Mouse (Mus musculus) kidney, adult 2 months (tissue): Measurements from ENCODE around the gene Grin2c. TPM values are rescaled to one million over a fixed set of nuclear protein-coding genes. Genes with fewer than 3 reads are reported as not detected.

Source experiments
- DNase-seq: peaks from one replicate; pipeline ENCODE4 v3.0.0; 2021
- H3K27ac ChIP-seq: fragments of 200-500 bp; 2 replicates; pipeline ENCODE4 v1.5.1; 2012; ENCODE audit warnings: low read depth, low read length, control low read depth, inconsistent platforms; ENCODE audit not compliant: insufficient read depth
- H3K27me3 ChIP-seq: fragments of 200-500 bp; replicated peaks from 2 replicates; pipeline ENCODE4 v1.6.1; 2012; ENCODE audit warnings: mild to moderate bottlenecking, moderate library complexity, low read length, inconsistent platforms; ENCODE audit not compliant: control insufficient read depth, insufficient read depth
- H3K36me3 ChIP-seq: fragments of 200-500 bp; 2 replicates; pipeline ENCODE4 v1.6.1; 2012; ENCODE audit warnings: mild to moderate bottlenecking, moderate library complexity, low read length, inconsistent platforms; ENCODE audit not compliant: control insufficient read depth, insufficient read depth
- H3K4me1 ChIP-seq: fragments of 200-500 bp; 2 replicates; pipeline ENCODE4 v1.6.1; 2011; ENCODE audit warnings: low read length; ENCODE audit not compliant: control insufficient read depth, insufficient read depth
- H3K4me3 ChIP-seq: fragments of 200-500 bp; 2 replicates; pipeline ENCODE4 v1.5.1; 2011; ENCODE audit warnings: mild to moderate bottlenecking, low read depth, low read length, control low read depth; ENCODE audit not compliant: insufficient read depth
- CTCF ChIP-seq: fragments of 200-500 bp; conservative IDR thresholded peaks from 2 replicates; pipeline ENCODE4 v1.5.1; 2011; ENCODE audit warnings: low read depth, mild to moderate bottlenecking, control low read depth, low read length, moderate library complexity, mixed read lengths; ENCODE audit not compliant: insufficient read depth, insufficient read length
- POLR2A ChIP-seq: fragments of 200-500 bp; IDR thresholded peaks from one replicate; pipeline ENCODE4 v1.6.1; 2011; ENCODE audit warnings: low read depth, low read length, control low read depth
- WGBS: fragments of 180-500 bp; shearing (Covaris S2); methylation state at CpG from one replicate; pipeline ENCODE4 v1.1.7; 2018; 5-methylcytosine and 5-hydroxymethylcytosine counted together
- polyA plus RNA-seq: library from polyadenylated mRNA; depleted of rRNA; stranded (reverse); fragments of >200 nt; gene quantifications from 2 replicates; pipeline ENCODE4 v1.2.3, GENCODE M21; 2012

Gene Grin2c
- polyA plus RNA-seq, 1 experiment, result 0.34 TPM

GRCm38 (mm10) chr11:115231924-115232323 is 35.1 kb downstream of the Grin2c start:
- WGBS, result 59% methylated on average over 9 of the region's 9 CpGs
- no peaks in the 10 kb centered on the region for H3K27me3 ChIP-seq
- no peaks in the 10 kb centered on the region for H3K36me3 ChIP-seq
- TF ChIP-seq CTCF (no peak), POLR2A (no peak)
- H3K27ac ChIP-seq, result peak overlapping the region; percentile 65
- peaks cover 5% of the 10 kb centered on the region; the same call in 1 of the 2 replicates for H3K4me1 ChIP-seq
- no peak for DNase-seq
- H3K4me3 ChIP-seq, result no peak overlapping the region

DNA sequence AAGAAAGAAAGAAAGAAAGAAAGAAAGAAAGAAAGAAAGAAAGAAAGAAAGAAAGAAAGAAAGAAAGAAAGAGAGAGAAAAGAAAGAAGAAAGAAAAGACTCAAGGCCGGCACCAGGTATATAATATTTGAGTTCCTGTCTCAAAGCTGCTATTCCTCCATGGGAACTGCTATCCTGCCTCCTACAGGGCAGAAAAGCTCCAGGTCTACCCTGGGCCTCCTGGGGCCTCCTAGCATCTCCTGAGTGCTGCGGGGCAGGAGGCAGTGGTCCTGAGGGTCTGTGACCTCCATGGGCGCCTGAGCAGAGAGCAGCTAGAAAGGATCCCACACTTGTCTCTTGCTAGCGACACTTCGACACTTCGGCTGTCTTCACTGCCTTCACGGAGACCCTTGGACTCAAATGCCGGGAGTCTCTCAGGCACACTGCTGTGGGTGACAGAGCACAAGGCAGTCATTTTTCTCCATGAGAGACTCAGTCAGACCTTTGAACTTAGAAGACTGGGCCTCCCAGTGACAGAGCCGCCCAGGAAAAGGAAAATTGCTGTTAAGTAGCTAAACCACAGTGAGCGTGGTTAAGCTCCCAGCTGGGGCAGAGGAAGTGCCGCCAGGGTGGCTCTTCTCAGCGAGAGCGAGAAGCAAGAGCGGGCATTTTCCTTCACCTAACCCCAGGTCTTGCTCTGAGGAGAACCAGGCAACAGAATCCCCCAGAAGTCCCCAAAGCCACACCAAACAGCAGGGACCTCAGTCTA is 35.7 kb downstream of the Grin2c start:
- TF ChIP-seq POLR2A (no peak), CTCF (no peak)
- peak; percentile 75 for DNase-seq
- Histone ChIP-seq H3K27me3 (no peaks in the 10 kb centered on the region), H3K27ac (peak overlapping the region; percentile 65), H3K4me1 (peaks cover 5% of the 10 kb centered on the region; the same call in 1 of the 2 replicates), H3K4me3 (no peak overlapping the region), H3K36me3 (no peaks in the 10 kb centered on the region)
- 51% methylated on average over 14 of the region's 14 CpGs for WGBS

DNA sequence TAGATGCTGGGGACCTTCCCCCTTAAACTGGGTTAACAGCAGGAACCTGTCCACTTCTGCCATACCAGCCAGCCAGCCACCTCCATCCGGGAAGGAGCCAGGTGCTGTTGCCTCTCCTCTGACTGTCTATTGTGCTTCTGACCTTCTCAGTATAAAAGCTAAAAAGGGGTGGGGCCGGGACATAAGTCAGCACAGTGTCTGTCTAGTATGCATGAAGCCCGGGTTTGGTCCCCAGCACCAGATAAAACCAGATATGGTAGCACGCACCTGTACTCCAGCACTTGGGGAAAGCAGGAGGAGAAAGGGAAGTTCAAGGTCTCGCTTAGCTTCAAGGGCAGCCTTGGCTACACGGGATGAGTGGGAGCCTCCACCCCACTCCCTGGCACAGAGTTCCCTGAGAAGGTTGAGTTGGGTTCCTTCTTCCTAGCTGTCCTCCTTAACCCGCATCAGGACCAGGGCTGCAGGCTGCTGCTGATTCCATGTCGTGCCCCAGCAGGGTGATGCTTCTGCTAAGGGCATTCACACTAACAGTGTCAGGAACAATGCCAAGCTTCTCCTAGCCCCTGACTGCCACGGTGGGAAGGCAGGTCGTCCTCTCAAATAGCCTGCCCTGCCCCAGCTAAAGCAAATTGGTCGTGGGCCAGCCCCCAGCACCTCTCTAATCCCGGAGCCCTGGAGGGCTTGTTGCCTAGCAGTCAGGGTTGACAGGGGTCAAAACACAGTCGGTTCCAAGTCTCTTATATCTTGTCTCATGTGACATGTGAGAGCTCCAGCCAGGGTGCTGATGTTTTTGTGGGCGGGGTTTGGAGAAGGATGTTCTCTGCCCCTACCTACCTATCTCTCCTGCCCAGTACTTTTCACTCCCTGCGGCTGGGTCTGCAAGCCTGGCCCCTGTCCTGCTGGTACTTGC is 37.8 kb downstream of the Grin2c start:
- 54% methylated on average over 15 of the region's 15 CpGs for WGBS
- peaks cover 5% of the 10 kb centered on the region; the same call in 1 of the 2 replicates for H3K4me1 ChIP-seq
- no peaks in the 10 kb centered on the region for H3K27me3 ChIP-seq
- no peak for DNase-seq
- H3K27ac ChIP-seq, result no peak overlapping the region
- no peak overlapping the region for H3K4me3 ChIP-seq
- TF ChIP-seq CTCF (no peak), POLR2A (no peak)
- H3K36me3 ChIP-seq, result no peaks in the 10 kb centered on the region

DNA sequence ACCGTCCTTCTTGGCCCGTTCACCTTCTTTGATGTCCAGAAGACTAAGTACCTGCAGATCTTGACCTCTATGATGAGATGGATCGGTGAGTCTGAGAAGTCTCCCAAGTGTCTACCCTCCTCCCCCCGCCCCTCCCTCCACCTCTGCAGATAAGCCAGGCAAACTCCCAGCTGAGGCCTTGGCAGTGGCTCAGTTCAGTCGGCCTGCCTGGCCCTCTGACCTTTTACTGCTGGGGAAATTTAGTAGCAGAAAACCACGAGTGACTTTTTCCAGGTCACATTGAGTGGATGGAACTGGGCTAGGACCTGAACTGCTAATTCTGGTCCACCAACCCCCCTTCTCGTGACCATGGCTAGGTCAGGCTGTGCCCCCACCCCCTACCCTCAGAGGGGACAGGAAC is 38.6 kb downstream of the Grin2c start:
- Histone ChIP-seq H3K27ac (no peak overlapping the region), H3K4me3 (no peak overlapping the region), H3K4me1 (peaks cover 5% of the 10 kb centered on the region; the same call in 1 of the 2 replicates), H3K27me3 (no peaks in the 10 kb centered on the region), H3K36me3 (no peaks in the 10 kb centered on the region)
- WGBS, result 63% methylated on average over 7 of the region's 7 CpGs
- DNase-seq, result no peak
- TF ChIP-seq POLR2A, result no peak
- TF ChIP-seq CTCF, result no peak

- no peaks in the 10 kb centered on the region for H3K27me3 ChIP-seq
- DNase-seq, result no peak
- 69% methylated on average over 12 of the region's 12 CpGs for WGBS
- H3K36me3 ChIP-seq, result no peaks in the 10 kb centered on the region
- no peak for TF ChIP-seq POLR2A
- TF ChIP-seq CTCF, result no peak
- peaks cover 5% of the 10 kb centered on the region; the same call in 1 of the 2 replicates for H3K4me1 ChIP-seq
- H3K4me3 ChIP-seq, result no peak overlapping the region
- H3K27ac ChIP-seq, result no peak overlapping the region
Observed at GRCm38 (mm10) chr11:115227640-115228039, 39.4 kb downstream of the Grin2c start.

DNA sequence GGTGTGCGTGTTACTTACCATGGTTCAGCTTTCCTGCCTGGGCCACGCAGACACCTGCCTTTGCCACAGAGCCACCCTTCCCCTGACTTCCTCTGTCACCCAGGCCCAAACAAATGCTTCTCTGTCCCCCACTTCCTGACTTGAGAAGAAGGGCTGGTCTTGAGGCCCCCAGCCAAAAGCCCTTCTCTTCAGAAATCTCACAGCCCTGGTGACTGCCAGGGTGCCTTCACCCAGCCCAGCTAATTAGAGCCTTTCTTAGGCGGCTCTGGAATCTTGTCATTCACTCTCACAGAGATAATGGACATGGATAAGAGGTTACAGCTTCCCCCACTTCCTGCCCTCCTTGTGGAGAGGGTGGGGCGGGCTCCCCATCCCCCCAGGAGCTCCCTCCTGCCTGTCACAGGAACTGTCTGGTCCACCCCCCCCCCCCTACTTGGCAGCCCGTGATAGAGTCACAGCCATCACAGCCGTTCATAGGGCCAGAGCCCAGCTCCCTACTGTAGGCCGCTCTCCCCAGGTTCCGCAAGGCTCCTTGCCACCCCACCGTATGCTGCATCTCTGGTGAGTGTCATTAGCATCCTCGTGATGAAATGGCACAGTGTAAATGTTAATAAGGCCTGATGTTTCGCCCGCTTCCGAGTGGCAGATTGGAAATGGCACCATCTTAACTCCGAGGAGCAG is 40.1 kb downstream of the Grin2c start:
- Histone ChIP-seq H3K4me1 (peaks cover 4% of the 10 kb centered on the region; the same call in 1 of the 2 replicates), H3K27me3 (no peaks in the 10 kb centered on the region), H3K27ac (no peak overlapping the region), H3K4me3 (no peak overlapping the region), H3K36me3 (no peaks in the 10 kb centered on the region)
- DNase-seq, result peak; percentile 30
- WGBS, result 80% methylated on average over 14 of the region's 14 CpGs
- no peak for TF ChIP-seq CTCF

DNA sequence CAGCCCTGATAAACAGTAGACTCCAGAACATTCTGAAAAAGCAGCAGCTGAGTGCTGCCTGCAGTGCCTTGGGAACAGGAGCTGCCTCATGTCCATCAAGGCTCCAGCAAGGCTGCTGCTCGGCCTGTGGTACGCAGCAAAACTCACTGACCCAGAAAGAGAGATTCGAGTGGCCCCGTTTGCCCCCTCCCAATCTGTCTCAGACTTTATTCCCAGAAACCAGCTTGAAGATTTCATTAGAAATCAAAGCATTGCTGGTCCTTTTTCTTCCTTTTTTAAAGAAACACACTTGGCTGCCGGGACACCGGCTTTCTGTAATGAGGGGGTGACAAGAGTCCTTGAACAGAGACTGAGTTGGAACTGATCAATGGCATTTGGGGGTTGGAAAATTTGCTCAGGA is 41.7 kb downstream of the Grin2c start:
- Histone ChIP-seq H3K4me3 (no peak overlapping the region), H3K27me3 (no peaks in the 10 kb centered on the region), H3K4me1 (no peaks in the 10 kb centered on the region), H3K36me3 (no peaks in the 10 kb centered on the region), H3K27ac (no peak overlapping the region)
- TF ChIP-seq CTCF, result no peak
- no peak for TF ChIP-seq POLR2A
- DNase-seq, result no peak
- 61% methylated on average over 6 of the region's 6 CpGs for WGBS
